Mouse (Mus musculus): ENCODE measurements around the gene Tnfrsf21. TPM values are rescaled to one million over a fixed set of nuclear protein-coding genes. Genes with fewer than 3 reads are reported as not detected.

The Tnfrsf21 gene
- polyA plus RNA-seq, 2 experiments: 17.0 to 21.2 TPM

GRCm38 (mm10) chr17:43137838-43138237 is 121.5 kb downstream of the Tnfrsf21 start:
- 54% methylated on average over 9 of the region's 9 CpGs for WGBS (ENCODE audit: insufficient replicate concordance)
- H3K4me1 ChIP-seq (replicated peaks; ENCODE audit: control insufficient read depth in 2 of 2, insufficient read depth in 2 of 2, low read length in 1 of 2): peaks cover 0 to 11% of the 10 kb centered on the region in 2 experiments; a peak in 2 of 4 replicates
- peak in 2 of 3 experiments; percentile 16 to 35 for DNase-seq (ENCODE audit: low read depth in 3 of 3, low spot score in 3 of 3)
- no peak overlapping the region for H3K27ac ChIP-seq
- no peaks in the 10 kb centered on the region for H3K9me3 ChIP-seq (ENCODE audit: control insufficient read depth, low read length)
- TF ChIP-seq EP300 (IDR thresholded peaks at IDR 0.05; ENCODE audit: low read depth): no peak
- no peak for TF ChIP-seq CTCF (IDR thresholded peaks at IDR 0.05; ENCODE audit: low read depth)
- no peak overlapping the region for H3K4me3 ChIP-seq (ENCODE audit: insufficient read depth in 1 of 2, low read depth in 2 of 2, low read length in 2 of 2)
- H3K4me2 ChIP-seq (ENCODE audit: low read depth): no peak overlapping the region
- H3K27me3 ChIP-seq (ENCODE audit: control insufficient read depth, insufficient read depth, low read length): no peaks in the 10 kb centered on the region
- H3K36me3 ChIP-seq (replicated peaks; ENCODE audit: control insufficient read depth, insufficient read depth, low read depth): no peaks in the 10 kb centered on the region
- H3K9ac ChIP-seq (replicated peaks): no peak overlapping the region
- ATAC-seq (ENCODE audit: insufficient read depth): peak; percentile 49; the same call in 1 of the 2 replicates

DNA sequence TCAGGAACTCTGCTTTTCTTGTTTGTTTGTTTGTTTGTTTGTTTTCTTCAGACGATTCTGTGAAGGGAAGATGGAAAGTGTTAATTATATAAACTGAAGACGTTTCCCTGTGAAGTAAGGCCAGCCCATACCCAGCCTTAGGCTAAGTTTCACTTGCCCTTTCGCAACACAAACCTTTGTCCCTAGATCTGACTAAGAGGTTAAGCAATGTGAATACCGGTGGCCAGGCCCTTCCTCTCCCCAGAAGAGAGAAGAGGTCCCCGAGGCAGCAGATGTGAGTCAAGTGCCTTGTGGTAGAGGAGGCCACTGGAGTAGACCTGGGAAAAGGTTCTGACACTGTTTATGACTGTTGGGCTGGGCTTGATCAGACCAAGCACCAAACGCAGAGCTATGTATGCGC is 122.0 kb downstream of the Tnfrsf21 start:
- H3K9me3 ChIP-seq (ENCODE audit: control insufficient read depth, low read length): no peaks in the 10 kb centered on the region
- H3K36me3 ChIP-seq (replicated peaks; ENCODE audit: control insufficient read depth, insufficient read depth, low read depth): no peaks in the 10 kb centered on the region
- H3K27me3 ChIP-seq (ENCODE audit: control insufficient read depth, insufficient read depth, low read length): no peaks in the 10 kb centered on the region
- DNase-seq (ENCODE audit: low read depth in 3 of 3, low spot score in 3 of 3) (peak; percentile 31 to 49 (median 38)), ATAC-seq (ENCODE audit: insufficient read depth) (peak; percentile 57; the same call in 1 of the 2 replicates)
- peaks cover 0 to 11% of the 10 kb centered on the region in 2 experiments; a peak in 2 of 4 replicates for H3K4me1 ChIP-seq (replicated peaks; ENCODE audit: control insufficient read depth in 2 of 2, insufficient read depth in 2 of 2, low read length in 1 of 2)
- H3K9ac ChIP-seq (replicated peaks): no peak overlapping the region
- H3K27ac ChIP-seq: no peak overlapping the region
- no peak overlapping the region for H3K4me2 ChIP-seq (ENCODE audit: low read depth)
- TF ChIP-seq CTCF (IDR thresholded peaks at IDR 0.05; ENCODE audit: low read depth) (no peak), EP300 (IDR thresholded peaks at IDR 0.05; ENCODE audit: low read depth) (no peak)
- no peak overlapping the region for H3K4me3 ChIP-seq (ENCODE audit: insufficient read depth in 1 of 2, low read depth in 2 of 2, low read length in 2 of 2)
- WGBS (ENCODE audit: insufficient replicate concordance): 46% methylated on average over 7 of the region's 7 CpGs

Other genes with a start within 250 kb of the Tnfrsf21 start
- gene Cd2ap, start 139.9 kb upstream of the Tnfrsf21 start, polyA plus RNA-seq (2012; rRNA removed): 4.9 and 8.6 TPM in 2 replicates
- gene Cd2ap, start 139.9 kb upstream of the Tnfrsf21 start, polyA plus RNA-seq (2014; fragmentation: Nextera tagmentation; extraction: Ambion mirVana): 8.3 and 10.2 TPM in 2 replicates